Mouse (Mus musculus): Measurements from ENCODE around the gene Hirip3. TPM values are rescaled to one million over a fixed set of nuclear protein-coding genes. Genes with fewer than 3 reads are reported as not detected.
A peak's percentile ranks its signal among the peaks of the same experiment; 100 is the strongest.

The Hirip3 gene
- polyA plus RNA-seq, 1 experiment from 2014 or later = 30.1 TPM

- peak overlapping the region; percentile 41 for H3K4me2 ChIP-seq
- ATAC-seq (ENCODE audit: insufficient number of reproducible peaks, low FRiP score, low TSS enrichment, low read depth) = peak; percentile 64
- H3K27me3 ChIP-seq = 0 out of 2 replicates have a peak, but pooled peaks cover 17% of the 10 kb centered on the region
- peak overlapping the region; percentile 23 for H3K4me3 ChIP-seq
- no peaks in the 10 kb centered on the region for H3K36me3 ChIP-seq
- whole genome bisulfite sequencing = 2% methylated on average over 21 of the region's 21 CpGs
- peaks cover 4% of the 10 kb centered on the region for H3K4me1 ChIP-seq
- H3K9me3 ChIP-seq = no peaks in the 10 kb centered on the region
- H3K27ac ChIP-seq = no peak overlapping the region
- H3K9ac ChIP-seq = no peak overlapping the region
These were observed 29.7 kb upstream of the Hirip3 start for GRCm38 (mm10) chr7:126832036-126832598.

- ATAC-seq (ENCODE audit: insufficient number of reproducible peaks, low FRiP score, low TSS enrichment, low read depth) = no peak
- 96% methylated on average over 1 of the region's 1 CpGs for WGBS
- no peak overlapping the region for H3K9ac ChIP-seq
These were observed 28.5 kb upstream of the Hirip3 start for GRCm38 (mm10) chr7:126833294-126833693.

GRCm38 (mm10) chr7:126843276-126843675 is 18.5 kb upstream of the Hirip3 start:
- Histone ChIP-seq H3K36me3 (no peaks in the 10 kb centered on the region), H3K4me3 (no peak overlapping the region), H3K27ac (no peak overlapping the region), H3K4me2 (no peak overlapping the region), H3K9me3 (no peaks in the 10 kb centered on the region), H3K27me3 (peaks cover 18% of the 10 kb centered on the region), H3K4me1 (peaks cover 12% of the 10 kb centered on the region), H3K9ac (no peak overlapping the region)
- ATAC-seq (ENCODE audit: insufficient number of reproducible peaks, low FRiP score, low TSS enrichment, low read depth) = no peak
- 76% methylated on average over 9 of the region's 9 CpGs for WGBS

More at GRCm38 (mm10) chr7:126833294-126833693, 28.5 kb upstream of the Hirip3 start:
- Histone ChIP-seq H3K4me3 (no peak overlapping the region), H3K9me3 (no peaks in the 10 kb centered on the region), H3K27ac (no peak overlapping the region), H3K4me1 (peaks cover 4% of the 10 kb centered on the region), H3K36me3 (no peaks in the 10 kb centered on the region), H3K27me3 (0 out of 2 replicates have a peak, but pooled peaks cover 17% of the 10 kb centered on the region), H3K4me2 (no peak overlapping the region)

- Histone ChIP-seq H3K4me1 (peaks cover 19% of the 10 kb centered on the region), H3K9ac (no peak overlapping the region), H3K9me3 (no peaks in the 10 kb centered on the region), H3K4me3 (no peak overlapping the region), H3K36me3 (no peaks in the 10 kb centered on the region), H3K27ac (no peak overlapping the region), H3K4me2 (no peak overlapping the region), H3K27me3 (peaks cover 39% of the 10 kb centered on the region)
- ATAC-seq (ENCODE audit: insufficient number of reproducible peaks, low FRiP score, low TSS enrichment, low read depth) = no peak
- 96% methylated on average over 2 of the region's 2 CpGs for WGBS
These were observed 16.3 kb upstream of the Hirip3 start for GRCm38 (mm10) chr7:126845516-126845915.

GRCm38 (mm10) chr7:126847116-126847420 is 14.7 kb upstream of the Hirip3 start, which contains the start of gene Doc2a:
Gene Doc2a (plus strand): TSS chr7:126847416.
- peaks cover 6% of the 10 kb centered on the region for H3K36me3 ChIP-seq
- 30% methylated on average over 4 of the region's 4 CpGs for WGBS
- peaks cover 19% of the 10 kb centered on the region for H3K4me1 ChIP-seq
- peak within 1 kb of the TSS; percentile 50 for H3K4me3 ChIP-seq
- H3K4me2 ChIP-seq = peak within 1 kb of the TSS; percentile 98
- no peaks in the 10 kb centered on the region for H3K9me3 ChIP-seq
- peak within 1 kb of the TSS; percentile 36 for H3K9ac ChIP-seq
- H3K27me3 ChIP-seq = peaks cover 39% of the 10 kb centered on the region
- no peak for ATAC-seq (ENCODE audit: insufficient number of reproducible peaks, low FRiP score, low TSS enrichment, low read depth)
- H3K27ac ChIP-seq = no peak within 1 kb of the TSS

GRCm38 (mm10) chr7:126847421-126848398 is 14.1 kb upstream of the Hirip3 start:
- peak overlapping the region; percentile 50 for H3K4me3 ChIP-seq
- no peaks in the 10 kb centered on the region for H3K9me3 ChIP-seq
- H3K4me1 ChIP-seq = peaks cover 19% of the 10 kb centered on the region
- H3K27me3 ChIP-seq = peaks cover 39% of the 10 kb centered on the region
- H3K27ac ChIP-seq = no peak overlapping the region
- H3K9ac ChIP-seq = peak overlapping the region; percentile 36
- 0 out of 2 replicates have a peak, but pooled peaks have one; percentile 19 for ATAC-seq (ENCODE audit: insufficient number of reproducible peaks, low FRiP score, low TSS enrichment, low read depth)
- under 1% methylated on average over 74 of the region's 74 CpGs for WGBS
- peak overlapping the region; percentile 98 for H3K4me2 ChIP-seq
- peaks cover 12% of the 10 kb centered on the region for H3K36me3 ChIP-seq

GRCm38 (mm10) chr7:126848794-126849193 is 13.0 kb upstream of the Hirip3 start:
- 28% methylated on average over 10 of the region's 10 CpGs for WGBS
- Histone ChIP-seq H3K36me3 (peaks cover 23% of the 10 kb centered on the region), H3K9me3 (no peaks in the 10 kb centered on the region), H3K4me3 (peak overlapping the region; percentile 50; the same call in 1 of the 2 replicates), H3K4me2 (peak overlapping the region; percentile 98; the same call in 1 of the 2 replicates), H3K9ac (no peak overlapping the region), H3K4me1 (peaks cover 19% of the 10 kb centered on the region), H3K27me3 (peaks cover 39% of the 10 kb centered on the region), H3K27ac (no peak overlapping the region)
- ATAC-seq (ENCODE audit: insufficient number of reproducible peaks, low FRiP score, low TSS enrichment, low read depth) = no peak

- H3K27ac ChIP-seq = no peak overlapping the region
These were observed 11.6 kb upstream of the Hirip3 start for GRCm38 (mm10) chr7:126850161-126850560.

GRCm38 (mm10) chr7:126851192-126851591 is 10.6 kb upstream of the Hirip3 start:
- ATAC-seq (ENCODE audit: insufficient number of reproducible peaks, low FRiP score, low TSS enrichment, low read depth) = no peak

More at GRCm38 (mm10) chr7:126850161-126850560, 11.6 kb upstream of the Hirip3 start:
- H3K27me3 ChIP-seq = peaks cover 39% of the 10 kb centered on the region
- peaks cover 37% of the 10 kb centered on the region for H3K36me3 ChIP-seq
- no peak overlapping the region for H3K9ac ChIP-seq
- ATAC-seq (ENCODE audit: insufficient number of reproducible peaks, low FRiP score, low TSS enrichment, low read depth) = no peak
- no peak overlapping the region for H3K4me2 ChIP-seq
- H3K4me3 ChIP-seq = no peak overlapping the region
- 87% methylated on average over 6 of the region's 6 CpGs for WGBS
- H3K9me3 ChIP-seq = no peaks in the 10 kb centered on the region
- H3K4me1 ChIP-seq = peaks cover 19% of the 10 kb centered on the region

GRCm38 (mm10) chr7:126853454-126853853 is 8.3 kb upstream of the Hirip3 start:
- ATAC-seq (ENCODE audit: insufficient number of reproducible peaks, low FRiP score, low TSS enrichment, low read depth) = no peak
- 86% methylated on average over 5 of the region's 5 CpGs for WGBS
- no peak overlapping the region for H3K9ac ChIP-seq
- peaks cover 19% of the 10 kb centered on the region for H3K27me3 ChIP-seq
- H3K27ac ChIP-seq = no peak overlapping the region
- H3K4me2 ChIP-seq = no peak overlapping the region
- no peak overlapping the region for H3K4me3 ChIP-seq
- H3K36me3 ChIP-seq = peaks cover 69% of the 10 kb centered on the region
- peaks cover 5% of the 10 kb centered on the region for H3K4me1 ChIP-seq
- H3K9me3 ChIP-seq = no peaks in the 10 kb centered on the region

More at GRCm38 (mm10) chr7:126851192-126851591, 10.6 kb upstream of the Hirip3 start:
- no peak overlapping the region for H3K4me2 ChIP-seq
- WGBS = 37% methylated on average over 12 of the region's 12 CpGs
- no peak overlapping the region for H3K4me3 ChIP-seq
- H3K27me3 ChIP-seq = peaks cover 39% of the 10 kb centered on the region
- H3K9me3 ChIP-seq = no peaks in the 10 kb centered on the region
- no peak overlapping the region for H3K27ac ChIP-seq
- peaks cover 19% of the 10 kb centered on the region for H3K4me1 ChIP-seq
- H3K9ac ChIP-seq = no peak overlapping the region
- peaks cover 47% of the 10 kb centered on the region for H3K36me3 ChIP-seq

- peaks cover 85% of the 10 kb centered on the region for H3K36me3 ChIP-seq
- WGBS = 82% methylated on average over 3 of the region's 3 CpGs
- no peak overlapping the region for H3K4me3 ChIP-seq
- H3K27me3 ChIP-seq = no peaks in the 10 kb centered on the region
- no peaks in the 10 kb centered on the region for H3K9me3 ChIP-seq
- peaks cover 1% of the 10 kb centered on the region; the same call in 1 of the 2 replicates for H3K4me1 ChIP-seq
- H3K9ac ChIP-seq = no peak overlapping the region
- no peak for ATAC-seq (ENCODE audit: insufficient number of reproducible peaks, low FRiP score, low TSS enrichment, low read depth)
- H3K4me2 ChIP-seq = no peak overlapping the region
- no peak overlapping the region for H3K27ac ChIP-seq
These were observed 6.1 kb upstream of the Hirip3 start for GRCm38 (mm10) chr7:126855641-126856040.

Measured in limb, embryonic 15.5 days (tissue).